Mouse (Mus musculus) thymus, postnatal 14 days (tissue): ENCODE measurements around the gene Itga1.

Experiments used
- DNase-seq: peaks from one replicate; pipeline ENCODE4 v3.0.0; 2021

The Itga1 gene

DNA sequence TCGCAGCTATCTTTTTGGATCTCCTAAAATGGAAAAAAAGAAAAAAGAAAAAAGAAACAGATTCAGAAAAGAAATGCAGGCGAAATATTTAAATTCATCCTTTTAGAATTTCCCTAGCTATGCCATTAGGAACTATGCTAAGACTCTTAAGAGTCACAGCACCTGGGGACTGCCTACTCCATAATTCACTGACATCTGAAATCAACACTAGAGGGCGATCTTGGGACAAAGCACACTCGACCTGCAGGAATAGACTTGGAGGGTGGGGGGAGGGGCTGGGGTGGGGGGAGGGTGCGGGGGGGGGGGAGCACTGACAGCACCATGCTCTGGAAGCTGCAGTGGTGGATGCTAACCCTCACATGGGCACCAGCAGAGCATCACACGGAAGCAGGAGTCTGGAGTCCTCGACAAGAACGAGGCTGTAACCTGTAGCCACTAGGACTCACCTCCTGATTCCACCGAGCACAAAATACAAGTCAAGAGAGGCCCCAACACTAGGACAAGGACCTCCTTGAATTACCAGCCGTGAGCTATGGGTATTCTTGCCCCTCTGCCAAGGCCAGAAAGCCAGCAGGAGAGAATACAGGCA lies 120.8 kb downstream of the Itga1 start:
- peak; percentile 18 for DNase-seq

DNA sequence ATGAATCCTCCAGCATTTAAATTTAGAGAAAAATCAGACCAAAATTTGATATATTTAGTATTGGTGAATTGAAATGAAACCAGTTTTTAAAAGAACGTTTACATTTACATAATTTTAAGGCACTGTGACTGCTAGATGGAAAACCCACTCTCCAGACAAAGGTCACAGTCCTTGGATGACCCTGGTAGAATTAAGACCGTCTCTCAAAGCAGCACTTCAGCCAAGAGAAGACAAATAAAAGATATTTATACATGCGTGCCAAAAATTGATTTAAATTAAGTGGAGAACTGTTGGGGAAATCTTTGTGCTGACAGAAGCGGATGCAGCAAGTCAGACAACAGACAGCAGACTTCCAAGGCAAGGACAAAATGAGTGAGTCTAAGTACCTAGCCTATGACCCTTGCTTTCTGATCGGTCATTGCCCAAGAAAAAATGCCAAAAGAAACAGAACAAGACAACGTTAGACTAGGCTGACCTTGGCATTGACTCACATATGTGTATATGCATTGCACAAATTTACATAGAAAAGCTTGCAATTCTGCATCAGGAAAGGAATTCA lies 127.2 kb downstream of the Itga1 start:
- DNase-seq: no peak

DNA sequence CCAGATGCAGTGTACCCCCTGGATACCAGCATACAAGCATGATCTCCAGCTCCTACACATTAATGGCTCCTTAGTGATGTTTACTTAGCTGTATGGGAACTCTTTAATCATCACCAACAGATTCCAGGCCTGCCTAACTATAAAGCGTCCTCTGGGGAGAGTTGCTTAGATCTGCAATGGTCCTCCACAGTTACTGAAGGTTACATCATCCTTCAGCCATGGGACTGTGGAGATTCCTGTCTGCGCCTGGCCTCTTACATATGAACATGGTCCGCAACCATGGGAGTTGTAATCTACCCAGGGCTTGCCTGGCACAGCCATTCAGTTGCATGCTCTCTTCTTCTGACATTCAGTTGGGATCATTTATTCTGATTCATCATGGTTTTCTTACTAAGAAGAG lies 129.9 kb downstream of the Itga1 start:
- DNase-seq: no peak

GRCm38 (mm10) chr13:114964233-114964632 lies 137.5 kb downstream of the Itga1 start:
- peak; percentile 60 for DNase-seq

DNA sequence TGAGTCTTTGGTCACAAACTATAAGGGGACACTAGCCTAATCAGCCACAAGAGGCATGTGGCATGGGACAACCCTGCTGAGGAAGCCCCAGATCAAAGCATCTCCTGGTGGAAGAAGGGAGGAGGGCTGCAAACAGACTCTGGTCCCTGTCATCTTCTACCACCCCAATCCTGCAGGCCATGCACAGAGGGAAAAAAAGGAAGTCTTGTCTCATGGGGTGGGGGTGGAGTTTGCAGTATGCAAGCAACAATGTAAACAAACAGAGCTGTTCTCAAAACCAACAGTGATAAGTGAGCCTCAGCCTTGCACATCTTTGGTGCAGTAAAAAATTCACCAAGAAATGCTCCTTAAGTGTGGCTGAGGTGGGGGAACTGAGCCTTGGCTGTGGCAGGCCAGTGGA lies 147.2 kb downstream of the Itga1 start:
- DNase-seq: no peak

GRCm38 (mm10) chr13:114933541-114933940 lies 168.2 kb downstream of the Itga1 start:
- DNase-seq: no peak

DNA sequence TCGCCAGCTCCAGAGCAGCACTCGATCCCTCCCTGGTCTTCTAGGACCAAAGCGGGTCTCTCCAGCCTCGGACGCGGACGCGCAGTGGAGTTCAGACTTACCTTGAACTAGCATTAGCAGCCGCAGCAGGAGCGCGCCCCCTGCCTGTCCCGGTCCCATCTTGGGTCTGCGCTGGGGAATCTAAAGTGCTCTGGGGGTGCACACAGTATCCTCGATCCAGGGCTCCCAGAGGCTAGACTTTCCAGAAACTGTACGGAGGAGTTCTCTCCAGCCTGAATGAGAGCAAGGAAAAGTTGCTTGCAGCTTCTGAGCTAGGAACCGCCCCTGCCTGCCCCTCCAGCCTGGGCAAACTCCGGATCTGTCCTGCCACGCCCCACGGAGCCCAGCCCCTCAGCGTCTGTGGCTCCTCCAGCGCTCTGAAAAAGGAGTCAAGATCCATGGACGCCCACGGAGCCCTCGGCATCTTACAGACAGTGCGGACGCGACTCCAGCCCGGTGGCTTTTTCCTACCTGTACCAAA lies 169.9 kb downstream of the Itga1 start, which contains the start of gene Itga2:
Gene Itga2 (minus strand): TSS at position 326 of the 520 bp plus-strand sequence.
- peak; percentile 68 for DNase-seq

GRCm38 (mm10) chr13:114930996-114931649 lies 170.6 kb downstream of the Itga1 start:
- peak; percentile 3 for DNase-seq

GRCm38 (mm10) chr13:114924785-114925184 lies 177.0 kb downstream of the Itga1 start:
- no peak for DNase-seq

- no peak for DNase-seq
Observed at GRCm38 (mm10) chr13:114923331-114923730, 178.4 kb downstream of the Itga1 start.

GRCm38 (mm10) chr13:114915767-114916166 lies 186.0 kb downstream of the Itga1 start:
- peak; percentile 6 for DNase-seq

DNA sequence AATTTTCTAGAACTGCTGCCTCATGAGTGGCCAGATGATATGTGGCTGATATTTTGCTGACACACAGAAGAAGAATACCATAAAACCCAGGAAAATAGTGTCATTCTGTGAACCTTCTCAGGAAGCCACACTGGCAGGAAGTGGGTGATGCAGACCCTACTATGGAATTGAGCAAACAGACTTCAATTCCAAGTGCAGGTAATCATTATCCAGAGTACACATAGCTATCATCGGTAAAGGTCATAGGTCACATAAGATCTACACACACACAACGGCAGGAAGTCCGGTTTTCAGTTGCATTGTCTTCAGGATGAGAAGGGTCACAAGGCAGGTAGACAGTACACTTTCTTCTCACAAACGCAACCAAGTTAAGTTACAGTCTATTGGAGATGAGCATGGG lies 186.8 kb downstream of the Itga1 start:
- DNase-seq: no peak

- no peak for DNase-seq
Observed at GRCm38 (mm10) chr13:114914559-114914958, 187.2 kb downstream of the Itga1 start.

DNA sequence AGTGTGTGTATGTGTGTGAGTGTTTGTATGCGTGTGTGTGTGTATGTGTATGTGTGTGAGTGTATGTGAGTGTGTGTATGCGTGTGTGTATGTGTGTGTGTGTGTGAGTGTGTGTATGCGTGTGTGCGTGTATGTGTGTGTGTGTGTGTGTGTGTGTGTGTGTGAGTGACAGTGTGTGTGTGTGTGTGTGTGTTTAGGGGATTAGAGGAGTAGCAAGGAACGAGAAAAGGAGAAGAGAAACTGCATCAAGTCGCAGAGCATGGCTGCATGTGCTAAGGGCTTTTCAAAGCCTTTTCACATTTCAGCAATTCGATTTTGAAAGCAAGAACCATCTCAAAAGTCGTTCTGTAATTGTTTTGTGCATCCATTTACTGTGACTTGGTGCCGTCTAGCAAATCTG lies 191.1 kb downstream of the Itga1 start:
- no peak for DNase-seq

- DNase-seq: no peak
Observed at GRCm38 (mm10) chr13:114909514-114909913, 192.2 kb downstream of the Itga1 start.

GRCm38 (mm10) chr13:114907876-114908275 lies 193.9 kb downstream of the Itga1 start:
- DNase-seq: no peak
